Mouse (Mus musculus): Measurements from ENCODE around the gene Olfr1126.
A peak's percentile ranks its signal among the peaks of the same experiment; 100 is the strongest.
"Not testable (repeated sequence)": the region's sequence is repeated elsewhere in the genome, so short reads cannot be mapped to it uniquely, and the experiment has no call there.

Gene Olfr1126

GRCm38 (mm10) chr2:87453662-87454061, at the start of gene Olfr1126:
Gene Olfr1126 (plus strand): TSS chr2:87453962.
- no peak for DNase-seq (ENCODE audit: low spot score)

GRCm38 (mm10) chr2:87416335-87416734, 37.4 kb upstream of the Olfr1126 start, which contains the start of gene Olfr1123:
Gene Olfr1123 (plus strand): TSS chr2:87416635.
- no peak for DNase-seq (ENCODE audit: low spot score)

- no peak for DNase-seq (ENCODE audit: low spot score)
Measured at GRCm38 (mm10) chr2:87429975-87430374, 23.8 kb upstream of the Olfr1126 start, which contains the start of gene Olfr1124. Gene Olfr1124 (plus strand): TSS chr2:87430275.

GRCm38 (mm10) chr2:87437731-87438130, 16.0 kb upstream of the Olfr1126 start:
- DNase-seq (ENCODE audit: low spot score) = no peak

- DNase-seq (ENCODE audit: low spot score) = no peak
Measured at GRCm38 (mm10) chr2:87461769-87462168, 8.0 kb downstream of the Olfr1126 start.

GRCm38 (mm10) chr2:87480207-87480606, 26.4 kb downstream of the Olfr1126 start:
- DNase-seq (ENCODE audit: low spot score) = peak; percentile 6

GRCm38 (mm10) chr2:87481158-87481557, 27.4 kb downstream of the Olfr1126 start:
- no peak for DNase-seq (ENCODE audit: low spot score)

- no peak for DNase-seq (ENCODE audit: low spot score)
Measured at GRCm38 (mm10) chr2:87482276-87482675, 28.5 kb downstream of the Olfr1126 start.

GRCm38 (mm10) chr2:87496993-87497392, 43.2 kb downstream of the Olfr1126 start, which contains the start of gene Pramel7:
Gene Pramel7 (minus strand): TSS chr2:87497093.
- not testable (repeated sequence) for DNase-seq (ENCODE audit: low spot score)

GRCm38 (mm10) chr2:87506265-87506664, 52.5 kb downstream of the Olfr1126 start, which contains the start of gene Pramel6:
Gene Pramel6 (plus strand): TSS chr2:87506565.
- DNase-seq (ENCODE audit: low spot score) = no peak

All from embryo, embryonic 10.5 days (tissue).